Mouse (Mus musculus): ENCODE measurements around the gene Smad3. TPM values are rescaled to one million over a fixed set of nuclear protein-coding genes. Genes with fewer than 3 reads are reported as not detected.

Gene Smad3
- polyA plus RNA-seq, 1 experiment from 2014 or later, result 2.7 TPM

- Histone ChIP-seq H3K9ac (peak overlapping the region; percentile 90; the same call in 1 of the 2 replicates), H3K4me2 (peak overlapping the region; percentile 100), H3K4me1 (replicated peaks) (peaks cover 90% of the 10 kb centered on the region), H3K4me3 (replicated peaks) (0 out of 2 replicates have a peak overlapping the region, but pooled peaks have one; percentile 88), H3K9me3 (replicated peaks) (no peaks in the 10 kb centered on the region), H3K27me3 (no peaks in the 10 kb centered on the region), H3K36me3 (no peaks in the 10 kb centered on the region), H3K27ac (no peak overlapping the region; the same call in 1 of the 2 replicates)
- DNase-seq (no peak), ATAC-seq (ENCODE audit: low read depth) (no peak)
- WGBS (ENCODE audit: insufficient replicate concordance), result 64% methylated on average over 23 of the region's 23 CpGs
Observed at GRCm38 (mm10) chr9:63754556-63755510, 3.0 kb downstream of the Smad3 start.

GRCm38 (mm10) chr9:63754039-63754438 is 3.8 kb downstream of the Smad3 start:
- H3K27ac ChIP-seq, result no peak overlapping the region
- no peak overlapping the region for H3K4me3 ChIP-seq (replicated peaks)

GRCm38 (mm10) chr9:63753359-63753758 is 4.4 kb downstream of the Smad3 start:
- Histone ChIP-seq H3K9ac (no peak overlapping the region), H3K4me2 (no peak overlapping the region), H3K4me1 (replicated peaks) (peaks cover 89% of the 10 kb centered on the region), H3K27me3 (no peaks in the 10 kb centered on the region), H3K4me3 (replicated peaks) (no peak overlapping the region), H3K9me3 (replicated peaks) (no peaks in the 10 kb centered on the region), H3K36me3 (no peaks in the 10 kb centered on the region), H3K27ac (no peak overlapping the region)
- DNase-seq, result no peak
- no peak for ATAC-seq (ENCODE audit: low read depth)
- 79% methylated on average over 8 of the region's 8 CpGs for WGBS (ENCODE audit: insufficient replicate concordance)

More at GRCm38 (mm10) chr9:63754039-63754438, 3.8 kb downstream of the Smad3 start:
- 67% methylated on average over 5 of the region's 5 CpGs for WGBS (ENCODE audit: insufficient replicate concordance)
- Histone ChIP-seq H3K4me1 (replicated peaks) (peaks cover 90% of the 10 kb centered on the region), H3K36me3 (no peaks in the 10 kb centered on the region), H3K9ac (no peak overlapping the region), H3K4me2 (no peak overlapping the region), H3K27me3 (no peaks in the 10 kb centered on the region), H3K9me3 (replicated peaks) (no peaks in the 10 kb centered on the region)
- ATAC-seq (ENCODE audit: low read depth), result no peak
- DNase-seq, result no peak

- ATAC-seq (ENCODE audit: low read depth) (no peak), DNase-seq (no peak)
- H3K27ac ChIP-seq, result no peak overlapping the region
- WGBS (ENCODE audit: insufficient replicate concordance), result 77% methylated on average over 7 of the region's 7 CpGs
- no peaks in the 10 kb centered on the region for H3K9me3 ChIP-seq (replicated peaks)
- no peak overlapping the region for H3K4me3 ChIP-seq (replicated peaks)
- no peak overlapping the region for H3K9ac ChIP-seq
- H3K4me1 ChIP-seq (replicated peaks), result peaks cover 93% of the 10 kb centered on the region
- H3K36me3 ChIP-seq, result no peaks in the 10 kb centered on the region
- no peaks in the 10 kb centered on the region for H3K27me3 ChIP-seq
- no peak overlapping the region for H3K4me2 ChIP-seq
Observed at GRCm38 (mm10) chr9:63752576-63752975, 5.2 kb downstream of the Smad3 start.

- H3K4me2 ChIP-seq, result no peak overlapping the region
- H3K9ac ChIP-seq, result no peak overlapping the region
- WGBS (ENCODE audit: insufficient replicate concordance), result 69% methylated on average over 4 of the region's 4 CpGs
- no peaks in the 10 kb centered on the region for H3K9me3 ChIP-seq (replicated peaks)
- H3K4me3 ChIP-seq (replicated peaks), result no peak overlapping the region
- DNase-seq (no peak), ATAC-seq (ENCODE audit: low read depth) (no peak)
- H3K27ac ChIP-seq, result no peak overlapping the region
- no peaks in the 10 kb centered on the region for H3K27me3 ChIP-seq
- peaks cover 93% of the 10 kb centered on the region for H3K4me1 ChIP-seq (replicated peaks)
- H3K36me3 ChIP-seq, result no peaks in the 10 kb centered on the region
Observed at GRCm38 (mm10) chr9:63751325-63751724, 6.5 kb downstream of the Smad3 start.

GRCm38 (mm10) chr9:63750360-63750974 is 7.3 kb downstream of the Smad3 start:
- Histone ChIP-seq H3K4me1 (replicated peaks) (peaks cover 93% of the 10 kb centered on the region), H3K9ac (no peak overlapping the region), H3K27me3 (no peaks in the 10 kb centered on the region), H3K36me3 (no peaks in the 10 kb centered on the region), H3K9me3 (replicated peaks) (no peaks in the 10 kb centered on the region), H3K4me2 (no peak overlapping the region), H3K4me3 (replicated peaks) (no peak overlapping the region), H3K27ac (no peak overlapping the region)
- WGBS (ENCODE audit: insufficient replicate concordance), result 70% methylated on average over 10 of the region's 10 CpGs
- DNase-seq, result no peak
- no peak for ATAC-seq (ENCODE audit: low read depth)

- ATAC-seq (ENCODE audit: low read depth), result no peak
- H3K27me3 ChIP-seq, result no peaks in the 10 kb centered on the region
Observed at GRCm38 (mm10) chr9:63749296-63749915, 8.4 kb downstream of the Smad3 start.

GRCm38 (mm10) chr9:63747645-63748295 is 10.0 kb downstream of the Smad3 start:
- no peak for DNase-seq

More at GRCm38 (mm10) chr9:63749296-63749915, 8.4 kb downstream of the Smad3 start:
- Histone ChIP-seq H3K9me3 (replicated peaks) (no peaks in the 10 kb centered on the region), H3K4me1 (replicated peaks) (peaks cover 93% of the 10 kb centered on the region), H3K4me3 (replicated peaks) (no peak overlapping the region), H3K9ac (no peak overlapping the region), H3K4me2 (peak overlapping the region; percentile 21; the same call in 1 of the 2 replicates), H3K36me3 (no peaks in the 10 kb centered on the region), H3K27ac (no peak overlapping the region)
- 20% methylated on average over 15 of the region's 15 CpGs for WGBS (ENCODE audit: insufficient replicate concordance)
- no peak for DNase-seq

GRCm38 (mm10) chr9:63746980-63747379 is 10.8 kb downstream of the Smad3 start:
- no peaks in the 10 kb centered on the region for H3K9me3 ChIP-seq (replicated peaks)
- no peaks in the 10 kb centered on the region for H3K27me3 ChIP-seq
- peaks cover 94% of the 10 kb centered on the region for H3K4me1 ChIP-seq (replicated peaks)
- 0 out of 2 replicates have a peak overlapping the region, but pooled peaks have one; percentile 41 for H3K9ac ChIP-seq
- DNase-seq (no peak), ATAC-seq (ENCODE audit: low read depth) (no peak)
- no peak overlapping the region for H3K4me2 ChIP-seq
- 82% methylated on average over 3 of the region's 3 CpGs for WGBS (ENCODE audit: insufficient replicate concordance)
- H3K36me3 ChIP-seq, result no peaks in the 10 kb centered on the region
- no peak overlapping the region for H3K27ac ChIP-seq
- no peak overlapping the region for H3K4me3 ChIP-seq (replicated peaks)

More at GRCm38 (mm10) chr9:63747645-63748295, 10.0 kb downstream of the Smad3 start:
- no peaks in the 10 kb centered on the region for H3K36me3 ChIP-seq
- no peaks in the 10 kb centered on the region for H3K27me3 ChIP-seq
- WGBS (ENCODE audit: insufficient replicate concordance), result 84% methylated on average over 9 of the region's 9 CpGs
- H3K4me2 ChIP-seq, result no peak overlapping the region
- H3K4me3 ChIP-seq (replicated peaks), result no peak overlapping the region
- H3K4me1 ChIP-seq (replicated peaks), result peaks cover 93% of the 10 kb centered on the region
- no peak for ATAC-seq (ENCODE audit: low read depth)
- H3K9me3 ChIP-seq (replicated peaks), result no peaks in the 10 kb centered on the region
- H3K9ac ChIP-seq, result no peak overlapping the region
- no peak overlapping the region for H3K27ac ChIP-seq

- Histone ChIP-seq H3K9ac (peak overlapping the region; percentile 41), H3K36me3 (no peaks in the 10 kb centered on the region), H3K9me3 (replicated peaks) (no peaks in the 10 kb centered on the region), H3K4me3 (replicated peaks) (no peak overlapping the region), H3K27me3 (no peaks in the 10 kb centered on the region), H3K4me1 (replicated peaks) (peaks cover 98% of the 10 kb centered on the region), H3K27ac (peak overlapping the region; percentile 58), H3K4me2 (peak overlapping the region; percentile 29)
- WGBS (ENCODE audit: insufficient replicate concordance), result 52% methylated on average over 19 of the region's 19 CpGs
- DNase-seq (peak; percentile 52), ATAC-seq (ENCODE audit: low read depth) (peak; percentile 80)
Observed at GRCm38 (mm10) chr9:63745821-63746632, 11.8 kb downstream of the Smad3 start.

All from liver, embryonic 13.5 days (tissue).